Mouse (Mus musculus): Measurements from ENCODE around the gene Ttyh2. TPM values are rescaled to one million over a fixed set of nuclear protein-coding genes. Genes with fewer than 3 reads are reported as not detected.
A peak's percentile ranks its signal among the peaks of the same experiment; 100 is the strongest.

Ttyh2 gene
- polyA plus RNA-seq, 1 experiment from 2014 or later = 22.1 TPM

GRCm38 (mm10) chr11:114702311-114702995 is 27.2 kb downstream of the Ttyh2 start:
- no peak for DNase-seq (ENCODE audit: low read depth, low spot score)

DNA sequence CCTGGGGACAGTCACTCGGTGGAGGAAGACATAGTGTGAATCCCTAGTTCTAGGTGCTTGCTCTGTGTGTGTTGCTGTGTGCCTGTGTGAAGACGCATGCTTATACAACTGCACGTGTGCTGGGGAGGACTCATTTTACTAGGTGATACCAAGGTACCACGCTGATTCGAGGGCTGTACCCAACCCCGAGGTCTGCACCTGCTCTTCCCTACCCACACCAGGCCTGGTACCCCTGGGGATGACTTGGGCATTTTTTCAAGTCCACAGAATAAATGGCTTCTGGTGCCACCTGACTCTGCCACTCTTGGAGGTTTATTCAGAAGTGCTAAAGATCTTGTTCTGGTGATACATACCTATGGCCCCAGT is 27.7 kb downstream of the Ttyh2 start:
- DNase-seq (ENCODE audit: low read depth, low spot score) (no peak), ATAC-seq (no peak)
- no peak for TF ChIP-seq CTCF (IDR thresholded peaks at IDR 0.05)
- ChIA-PET POLR2A (no interaction called here), CTCF (no interaction called here)
- H3K27me3 ChIP-seq = no peaks in the 10 kb centered on the region
- in situ Hi-C loops (cut with MboI; ENCODE audit: low pct_unique_long_range_greater_than_20kb) = no loop called here

More at GRCm38 (mm10) chr11:114702311-114702995, 27.2 kb downstream of the Ttyh2 start:
- no peaks in the 10 kb centered on the region for H3K27me3 ChIP-seq
- ChIA-PET CTCF (no interaction called here), POLR2A (no interaction called here)
- in situ Hi-C loops (cut with MboI; ENCODE audit: low pct_unique_long_range_greater_than_20kb) = no loop called here
- no peak for ATAC-seq
- no peak for TF ChIP-seq CTCF (IDR thresholded peaks at IDR 0.05)

- ATAC-seq = no peak
- in situ Hi-C loops (cut with MboI; ENCODE audit: low pct_unique_long_range_greater_than_20kb) = no loop called here
- no peak for DNase-seq (ENCODE audit: low read depth, low spot score)
- no peak for TF ChIP-seq CTCF (IDR thresholded peaks at IDR 0.05)
- ChIA-PET CTCF (no interaction called here), POLR2A (no interaction called here)
- no peaks in the 10 kb centered on the region for H3K27me3 ChIP-seq
These were observed 29.1 kb downstream of the Ttyh2 start for GRCm38 (mm10) chr11:114704071-114704913.

GRCm38 (mm10) chr11:114706358-114706757 is 31.1 kb downstream of the Ttyh2 start:
- DNase-seq (ENCODE audit: low read depth, low spot score) (no peak), ATAC-seq (no peak)
- in situ Hi-C loops (cut with MboI; ENCODE audit: low pct_unique_long_range_greater_than_20kb) = no loop called here

DNA sequence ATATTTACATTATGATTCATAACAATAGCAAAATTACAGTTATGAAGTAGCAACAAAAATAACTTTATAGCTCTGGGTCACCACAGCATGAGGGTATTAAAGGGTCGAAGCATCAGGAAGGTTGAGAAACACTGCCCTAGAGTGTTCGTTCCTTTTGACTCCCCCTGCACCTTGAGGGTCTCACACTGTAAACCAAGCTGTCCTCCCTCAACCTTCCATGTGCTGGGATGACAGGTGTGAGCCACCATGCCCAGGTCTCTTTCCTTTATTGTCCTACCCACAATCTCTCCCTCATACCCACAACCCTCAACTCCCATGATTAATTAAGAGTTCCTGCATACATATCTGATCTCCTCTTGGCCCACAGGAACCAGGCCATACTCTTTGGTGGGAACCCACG is 36.2 kb downstream of the Ttyh2 start:
- in situ Hi-C loops (cut with MboI; ENCODE audit: low pct_unique_long_range_greater_than_20kb) = no loop called here
- no peak for TF ChIP-seq CTCF (IDR thresholded peaks at IDR 0.05)
- ATAC-seq (no peak), DNase-seq (ENCODE audit: low read depth, low spot score) (no peak)
- ChIA-PET CTCF (interaction anchor here (1.7 kb wide), 1 partner anchor 12 kb away, joined by 5 read pairs; no protein-coding TSS in a partner anchor), POLR2A (interaction anchor here (0.5 kb wide), 1 partner anchor 171 kb away, joined by 3 read pairs; no protein-coding TSS in a partner anchor)
- no peaks in the 10 kb centered on the region for H3K27me3 ChIP-seq

More at GRCm38 (mm10) chr11:114706358-114706757, 31.1 kb downstream of the Ttyh2 start:
- POLR2A ChIA-PET = no interaction called here
- H3K27me3 ChIP-seq = no peaks in the 10 kb centered on the region
- CTCF ChIA-PET = no interaction called here
- TF ChIP-seq CTCF (IDR thresholded peaks at IDR 0.05) = no peak

- no peak for ATAC-seq
- TF ChIP-seq CTCF (IDR thresholded peaks at IDR 0.05) = no peak
These were observed 36.6 kb downstream of the Ttyh2 start for GRCm38 (mm10) chr11:114711861-114712260.

GRCm38 (mm10) chr11:114714526-114714925 is 39.3 kb downstream of the Ttyh2 start:
- DNase-seq (ENCODE audit: low read depth, low spot score) (no peak), ATAC-seq (no peak)
- in situ Hi-C loops (cut with MboI; ENCODE audit: low pct_unique_long_range_greater_than_20kb) = no loop called here
- POLR2A ChIA-PET = no interaction called here
- no peak for TF ChIP-seq CTCF (IDR thresholded peaks at IDR 0.05)
- CTCF ChIA-PET = no interaction called here
- no peaks in the 10 kb centered on the region for H3K27me3 ChIP-seq

More at GRCm38 (mm10) chr11:114711861-114712260, 36.6 kb downstream of the Ttyh2 start:
- DNase-seq (ENCODE audit: low read depth, low spot score) = no peak
- H3K27me3 ChIP-seq = no peaks in the 10 kb centered on the region
- ChIA-PET POLR2A (interaction anchor here (0.5 kb wide), 1 partner anchor 171 kb away, joined by 3 read pairs; no protein-coding TSS in a partner anchor), CTCF (interaction anchor here (1.7 kb wide), 1 partner anchor 11 kb away, joined by 5 read pairs; no protein-coding TSS in a partner anchor)
- in situ Hi-C loops (cut with MboI; ENCODE audit: low pct_unique_long_range_greater_than_20kb) = no loop called here

DNA sequence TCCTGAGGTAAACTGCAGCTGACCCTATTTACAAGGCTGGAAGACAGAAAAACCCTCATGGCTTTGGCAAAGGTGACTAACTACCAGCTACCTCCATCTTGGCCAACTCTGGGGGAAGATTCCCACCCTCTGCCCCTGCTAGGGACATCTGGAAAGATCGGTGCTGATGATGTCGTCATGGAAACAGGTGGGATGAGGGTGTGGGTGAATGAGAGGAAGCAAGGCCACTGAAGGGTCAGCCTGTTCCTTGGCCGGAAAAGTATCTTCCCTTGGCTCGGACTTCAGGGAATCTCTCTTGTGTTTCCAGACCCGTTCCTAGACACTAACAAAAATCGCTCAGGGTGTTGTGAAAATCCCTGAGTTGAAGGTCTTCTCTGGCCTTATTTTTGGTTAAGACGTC is 40.3 kb downstream of the Ttyh2 start:
- in situ Hi-C loops (cut with MboI; ENCODE audit: low pct_unique_long_range_greater_than_20kb) = no loop called here
- ChIA-PET POLR2A (no interaction called here), CTCF (no interaction called here)
- ATAC-seq = no peak
- TF ChIP-seq CTCF (IDR thresholded peaks at IDR 0.05) = no peak
- H3K27me3 ChIP-seq = no peaks in the 10 kb centered on the region
- no peak for DNase-seq (ENCODE audit: low read depth, low spot score)

DNA sequence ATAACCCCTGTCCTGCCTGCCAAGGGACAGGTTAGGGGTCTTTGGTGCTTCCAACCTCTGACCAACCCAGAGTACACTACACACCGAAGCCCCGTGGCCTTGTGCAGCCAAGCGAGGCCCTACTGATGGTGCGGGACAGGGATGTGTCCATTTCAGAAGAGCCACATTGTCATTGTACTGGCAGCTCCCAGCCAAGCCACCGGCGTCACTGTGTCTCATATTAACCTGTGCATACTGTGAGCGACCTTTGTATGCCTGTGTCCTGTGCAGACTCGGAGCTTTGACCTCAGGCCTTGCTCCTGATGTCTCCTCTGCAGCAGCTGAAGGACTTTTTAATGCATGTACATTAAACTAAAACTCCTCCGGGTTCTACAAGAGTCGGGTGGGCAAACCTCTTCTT is 45.3 kb downstream of the Ttyh2 start:
- ChIA-PET POLR2A (no interaction called here), CTCF (interaction anchor here (1.0 kb wide), 1 partner anchor 48 kb away, joined by 3 read pairs; no protein-coding TSS in a partner anchor)
- no peak for ATAC-seq
- DNase-seq (ENCODE audit: low read depth, low spot score) = no peak
- TF ChIP-seq CTCF (IDR thresholded peaks at IDR 0.05) = no peak
- in situ Hi-C loops (cut with MboI; ENCODE audit: low pct_unique_long_range_greater_than_20kb) = no loop called here
- H3K27me3 ChIP-seq = no peaks in the 10 kb centered on the region

- no peak for TF ChIP-seq CTCF (IDR thresholded peaks at IDR 0.05)
- DNase-seq (ENCODE audit: low read depth, low spot score) (no peak), ATAC-seq (no peak)
- in situ Hi-C loops (cut with MboI; ENCODE audit: low pct_unique_long_range_greater_than_20kb) = no loop called here
- H3K27me3 ChIP-seq = no peaks in the 10 kb centered on the region
- CTCF ChIA-PET = interaction anchor here (0.8 to 1.6 kb wide), 4 partner anchors 10 to 38 kb away, joined by 3 to 5 read pairs (median 4); no protein-coding TSS in a partner anchor
- POLR2A ChIA-PET = no interaction called here
These were observed 47.2 kb downstream of the Ttyh2 start for GRCm38 (mm10) chr11:114722438-114722837.

GRCm38 (mm10) chr11:114723030-114723429 is 47.8 kb downstream of the Ttyh2 start:
- CTCF ChIA-PET = interaction anchor here (0.8 to 1.6 kb wide), 5 partner anchors 11 to 39 kb away, joined by 3 to 5 read pairs (median 3); no protein-coding TSS in a partner anchor
- DNase-seq (ENCODE audit: low read depth, low spot score) = peak; percentile 95
- ATAC-seq = peak; percentile 81

More at GRCm38 (mm10) chr11:114723030-114723429, 47.8 kb downstream of the Ttyh2 start:
- POLR2A ChIA-PET = interaction anchor here (1.4 kb wide), 1 partner anchor 49 kb away, joined by 3 read pairs; no protein-coding TSS in a partner anchor
- no peak for TF ChIP-seq CTCF (IDR thresholded peaks at IDR 0.05)
- in situ Hi-C loops (cut with MboI; ENCODE audit: low pct_unique_long_range_greater_than_20kb) = no loop called here
- no peaks in the 10 kb centered on the region for H3K27me3 ChIP-seq

Measured in Patski (cell line).